Mouse (Mus musculus) heart, postnatal 0 days (tissue): Measurements from ENCODE around the gene Cmpk1.

Experiments used
- CTCF ChIP-seq: IDR thresholded peaks from 2 replicates; pipeline ENCODE4 v1.5.1; 2016; ENCODE audit warnings: antibody characterized with exemption, control low read depth, low read depth
- EP300 ChIP-seq: IDR thresholded peaks from 2 replicates; pipeline ENCODE4 v1.6.1; 2016; ENCODE audit warnings: antibody characterized with exemption, low read depth

GRCm38 (mm10) chr4:114986211-114986590 lies 840 bp downstream of the Cmpk1 start:
- TF ChIP-seq CTCF: no peak
- TF ChIP-seq EP300: no peak
